Mouse (Mus musculus): Measurements from ENCODE around the gene Olfr46. TPM values are rescaled to one million over a fixed set of nuclear protein-coding genes. Genes with fewer than 3 reads are reported as not detected.

Olfr46 gene
- polyA plus RNA-seq (2012; rRNA removed; ENCODE audit: low replicate concordance): not detected in 2 replicates

GRCm38 (mm10) chr7:140600969-140601368, at the start of gene Olfr46:
Gene Olfr46, plus strand, starts transcription at chr7:140601269.

DNA sequence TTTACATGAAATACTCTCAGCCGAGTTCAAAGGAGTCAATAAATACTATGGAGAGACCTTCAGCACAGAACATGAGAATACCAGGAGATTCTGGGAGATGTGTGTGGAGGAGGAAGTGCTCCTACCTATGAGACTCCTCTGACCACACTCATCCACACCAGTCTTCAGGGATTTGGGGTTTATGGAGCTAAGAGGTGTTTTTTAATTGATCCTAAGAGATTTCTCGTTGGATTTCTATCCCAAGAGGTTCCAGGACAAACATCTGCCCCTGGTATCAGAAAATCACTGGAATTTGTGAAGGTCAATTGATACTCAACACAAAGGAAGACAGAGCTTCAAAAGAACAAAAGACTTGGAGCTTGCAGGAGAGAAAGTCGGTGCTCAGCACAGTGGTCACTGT, 33.5 kb upstream of the Olfr46 start, which contains the start of gene Olfr538:
TSS of gene Olfr538 (plus strand) at position 301 of the 400 bp plus-strand sequence.

GRCm38 (mm10) chr7:140628670-140629069, 27.6 kb downstream of the Olfr46 start, which contains the start of gene Olfr61:
Gene Olfr61, plus strand, starts transcription at chr7:140628970.

DNA sequence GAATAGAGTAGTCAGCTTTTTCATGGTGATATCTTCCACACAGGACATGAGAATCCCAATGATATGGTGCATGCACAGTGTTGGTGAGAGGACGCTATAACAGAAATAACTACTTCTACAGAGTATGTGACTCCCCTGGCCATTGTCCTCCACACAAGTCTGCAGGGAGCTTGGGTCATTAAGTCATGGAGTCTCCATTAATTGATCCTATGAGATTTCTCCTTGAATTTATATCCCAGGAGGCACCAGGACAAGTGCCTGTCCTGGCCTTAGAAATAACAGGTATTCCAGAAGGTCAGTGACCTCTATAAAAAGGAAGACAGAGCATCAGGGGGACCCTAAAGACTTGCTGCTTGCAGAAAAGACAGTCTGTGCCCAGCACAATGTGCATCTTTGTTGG, 45.1 kb downstream of the Olfr46 start, which contains the start of gene Olfr53:
TSS of gene Olfr53 (plus strand) at position 301 of the 400 bp plus-strand sequence.

GRCm38 (mm10) chr7:140659630-140660029, 58.6 kb downstream of the Olfr46 start, which contains the start of gene Olfr539:
Gene Olfr539, plus strand, starts transcription at chr7:140659930.

Other genes with a start within 250 kb of the Olfr46 start
- 0.13 and 0.27 TPM in 2 replicates for gene Olfr60, start 239.6 kb upstream of the Olfr46 start, polyA plus RNA-seq (2012; rRNA removed; ENCODE audit: low replicate concordance)
- not detected in 2 replicates for gene Olfr530, start 224.9 kb upstream of the Olfr46 start, polyA plus RNA-seq (2012; rRNA removed; ENCODE audit: low replicate concordance)
- gene Olfr531, start 198.4 kb upstream of the Olfr46 start, polyA plus RNA-seq (2012; rRNA removed; ENCODE audit: low replicate concordance): not detected in 2 replicates
- not detected in 2 replicates for gene Olfr532, start 179.6 kb upstream of the Olfr46 start, polyA plus RNA-seq (2012; rRNA removed; ENCODE audit: low replicate concordance)
- not detected in 2 replicates for gene Olfr533, start 137.9 kb upstream of the Olfr46 start, polyA plus RNA-seq (2012; rRNA removed; ENCODE audit: low replicate concordance)
- not detected in 2 replicates for gene Olfr535, start 117.1 kb upstream of the Olfr46 start, polyA plus RNA-seq (2012; rRNA removed; ENCODE audit: low replicate concordance)
- gene Olfr536, start 93.9 kb upstream of the Olfr46 start, polyA plus RNA-seq (2012; rRNA removed; ENCODE audit: low replicate concordance): not detected in 2 replicates
- not detected in 2 replicates for gene Olfr538, start 33.4 kb upstream of the Olfr46 start, polyA plus RNA-seq (2012; rRNA removed; ENCODE audit: low replicate concordance)
- gene Olfr61, start 27.7 kb downstream of the Olfr46 start, polyA plus RNA-seq (2012; rRNA removed; ENCODE audit: low replicate concordance): not detected in 2 replicates
- not detected in 2 replicates for gene Olfr53, start 45.2 kb downstream of the Olfr46 start, polyA plus RNA-seq (2012; rRNA removed; ENCODE audit: low replicate concordance)
- gene Olfr539, start 58.7 kb downstream of the Olfr46 start, polyA plus RNA-seq (2012; rRNA removed; ENCODE audit: low replicate concordance): not detected in 2 replicates
- gene Olfr45, start 80.7 kb downstream of the Olfr46 start, polyA plus RNA-seq (2012; rRNA removed; ENCODE audit: low replicate concordance): not detected in 2 replicates
- not detected in 2 replicates for gene Olfr541, start 96.0 kb downstream of the Olfr46 start, polyA plus RNA-seq (2012; rRNA removed; ENCODE audit: low replicate concordance)
- 256 and 502 TPM in 2 replicates for gene Cyp2e1, start 162.5 kb downstream of the Olfr46 start, polyA plus RNA-seq (2012; rRNA removed; ENCODE audit: low replicate concordance)
- 0.07 and 0.33 TPM in 2 replicates for gene Syce1, start 186.6 kb downstream of the Olfr46 start, polyA plus RNA-seq (2012; rRNA removed; ENCODE audit: low replicate concordance)
- gene Zfp941, start 220.9 kb downstream of the Olfr46 start, polyA plus RNA-seq (2012; rRNA removed; ENCODE audit: low replicate concordance): 0.15 TPM in 1 of 2 replicates, not detected in the other
- gene Urah, start 233.7 kb downstream of the Olfr46 start, polyA plus RNA-seq (2012; rRNA removed; ENCODE audit: low replicate concordance): 14.2 TPM in 1 of 2 replicates, not detected in the other
- not detected in 2 replicates for gene Scgb1c1, start 244.3 kb downstream of the Olfr46 start, polyA plus RNA-seq (2012; rRNA removed; ENCODE audit: low replicate concordance)
- gene Odf3, start 246.5 kb downstream of the Olfr46 start, polyA plus RNA-seq (2012; rRNA removed; ENCODE audit: low replicate concordance): 0.11 TPM in 1 of 2 replicates, not detected in the other